Mouse (Mus musculus) embryonic facial prominence, embryonic 12.5 days (tissue): Measurements from ENCODE around the gene Prelid3b. TPM values are rescaled to one million over a fixed set of nuclear protein-coding genes. Genes with fewer than 3 reads are reported as not detected.

Experiments used
- ATAC-seq: fragments of 200-750 bp; cut with Nextera tagmentation; 2 replicates; pipeline ENCODE4 v1.8.0; 2017; ENCODE audit not compliant: insufficient number of reproducible peaks, insufficient read depth, low FRiP score, low TSS enrichment
- H3K27ac ChIP-seq: fragments of 300-500 bp; sonication (generic); 2 replicates; pipeline ENCODE4 v1.5.1; 2016; ENCODE audit warnings: mild to moderate bottlenecking
- H3K27me3 ChIP-seq: fragments of 300-500 bp; sonication (generic); 2 replicates; pipeline ENCODE4 v1.6.1; 2016; ENCODE audit warnings: mild to moderate bottlenecking, moderate library complexity
- H3K36me3 ChIP-seq: fragments of 300-500 bp; sonication (generic); 2 replicates; pipeline ENCODE4 v1.6.1; 2016; ENCODE audit warnings: mild to moderate bottlenecking
- H3K4me1 ChIP-seq: fragments of 300-500 bp; sonication (generic); 2 replicates; pipeline ENCODE4 v1.6.1; 2016
- H3K4me2 ChIP-seq: fragments of 300-500 bp; sonication (generic); replicated peaks from 2 replicates; pipeline ENCODE4 v1.6.1; 2016; ENCODE audit warnings: mild to moderate bottlenecking, moderate library complexity
- H3K4me3 ChIP-seq: fragments of 300-500 bp; sonication (generic); 2 replicates; pipeline ENCODE4 v1.5.1; 2016; ENCODE audit warnings: mild to moderate bottlenecking
- H3K9ac ChIP-seq: fragments of 300-500 bp; sonication (generic); 2 replicates; pipeline ENCODE4 v1.6.1; 2016; ENCODE audit warnings: mild to moderate bottlenecking, moderate library complexity
- H3K9me3 ChIP-seq: fragments of 300-500 bp; sonication (generic); 2 replicates; pipeline ENCODE4 v1.6.1; 2016; ENCODE audit warnings: mild to moderate bottlenecking, moderate library complexity
- WGBS: fragments of 180-500 bp; shearing (Covaris S2); methylation state at CpG from one replicate; pipeline ENCODE4 v1.1.7; 2016; 5-methylcytosine and 5-hydroxymethylcytosine counted together
- polyA plus RNA-seq: library from polyadenylated mRNA; unstranded; fragments of >200 nt; fragmentation: Nextera tagmentation; extraction: Ambion mirVana; gene quantifications from 2 replicates; pipeline ENCODE4 v1.2.1, GENCODE M21; 2016

Prelid3b gene
- polyA plus RNA-seq, 1 experiment from 2014 or later = 105 TPM

- H3K9ac ChIP-seq = no peak overlapping the region
- no peak overlapping the region for H3K4me3 ChIP-seq
- 89% methylated on average over 6 of the region's 6 CpGs for WGBS
- H3K4me2 ChIP-seq = no peak overlapping the region
- no peak overlapping the region for H3K27ac ChIP-seq
- H3K36me3 ChIP-seq = peaks cover 64% of the 10 kb centered on the region
- peaks cover 12% of the 10 kb centered on the region for H3K4me1 ChIP-seq
- no peaks in the 10 kb centered on the region for H3K27me3 ChIP-seq
- no peaks in the 10 kb centered on the region for H3K9me3 ChIP-seq
- no peak for ATAC-seq
Observed at GRCm38 (mm10) chr2:174421107-174421506, 51.8 kb downstream of the Prelid3b start.

GRCm38 (mm10) chr2:174415731-174416310 is 57.1 kb downstream of the Prelid3b start, which contains the start of gene Nelfcd:
TSS of gene Nelfcd (plus strand) at chr2:174415804.
- no peaks in the 10 kb centered on the region for H3K9me3 ChIP-seq
- peaks cover 13% of the 10 kb centered on the region for H3K36me3 ChIP-seq
- H3K4me3 ChIP-seq = peak within 1 kb of the TSS; percentile 96
- peak within 1 kb of the TSS; percentile 50; the same call in 1 of the 2 replicates for H3K27ac ChIP-seq
- peak within 1 kb of the TSS; percentile 96 for H3K9ac ChIP-seq
- peaks cover 12% of the 10 kb centered on the region for H3K4me1 ChIP-seq
- under 1% methylated on average over 40 of the region's 40 CpGs for WGBS
- no peaks in the 10 kb centered on the region for H3K27me3 ChIP-seq
- H3K4me2 ChIP-seq = peak within 1 kb of the TSS; percentile 83
- peak; percentile 84 for ATAC-seq

Other genes with a start within 250 kb of the Prelid3b start
- gene Gnas, start 188.8 kb downstream of the Prelid3b start, polyA plus RNA-seq = 1,926 and 2,042 TPM in 2 replicates
- gene Gm20721, start 126.4 kb downstream of the Prelid3b start, polyA plus RNA-seq = 17.3 and 19.9 TPM in 2 replicates
- 177 and 179 TPM in 2 replicates for gene Nelfcd, start 57.3 kb downstream of the Prelid3b start, polyA plus RNA-seq
- gene Ctsz, start 34.0 kb downstream of the Prelid3b start, polyA plus RNA-seq = 115 and 116 TPM in 2 replicates
- 4.0 and 4.4 TPM in 2 replicates for gene Tubb1, start 22.4 kb downstream of the Prelid3b start, polyA plus RNA-seq
- gene Atp5e, start 9.0 kb downstream of the Prelid3b start, polyA plus RNA-seq = 828 TPM in 2 replicates
- not detected in 2 replicates for gene Zfp831, start 170.5 kb upstream of the Prelid3b start, polyA plus RNA-seq